Mouse (Mus musculus) CH12.LX (cell line): Measurements from ENCODE around the gene Dnajb7. TPM values are rescaled to one million over a fixed set of nuclear protein-coding genes. Genes with fewer than 3 reads are reported as not detected.

Source experiments
- DNase-seq: peaks from one replicate; pipeline ENCODE4 v3.0.0-alpha.2; 2013; ENCODE audit errors: extremely low read depth
- H3K27ac ChIP-seq: 2 replicates; pipeline ENCODE4 v1.5.1; 2012; ENCODE audit warnings: low read depth, mild to moderate bottlenecking, control low read depth, moderate library complexity; ENCODE audit not compliant: insufficient read depth
- H3K27me3 ChIP-seq: replicated peaks from 2 replicates; pipeline ENCODE3; 2012; ENCODE audit warnings: inconsistent platforms
- H3K36me3 ChIP-seq, 2 experiments: replicated peaks in 1 of 2; 2 replicates each; pipeline versions ENCODE3 to v1.6.1; 2012; ENCODE audit warnings: inconsistent platforms in 1 of 2, low read length in 1 of 2, mild to moderate bottlenecking in 1 of 2, mixed read lengths in 1 of 2, moderate library complexity in 1 of 2; ENCODE audit not compliant: control insufficient read depth in 1 of 2, insufficient read depth in 1 of 2
- H3K4me1 ChIP-seq, 2 experiments: 2 replicates each; pipeline ENCODE4 v1.6.1; 2012; ENCODE audit warnings: inconsistent platforms in 1 of 2, moderate library complexity in 1 of 2; ENCODE audit not compliant: insufficient read depth in 2 of 2, control insufficient read depth in 1 of 2
- H3K4me2 ChIP-seq: 2 replicates; pipeline ENCODE4 v1.6.1; 2012; ENCODE audit warnings: low read depth, mild to moderate bottlenecking, control low read depth; ENCODE audit not compliant: poor library complexity, insufficient read depth, severe bottlenecking
- H3K4me3 ChIP-seq, 3 experiments: fragments of 150-350 bp in 1 of 3; sonication (generic) in 1 of 3; replicated peaks in 1 of 3; 2 replicates each; pipeline versions ENCODE3 to v1.5.1; 2011 to 2012; ENCODE audit warnings: low read depth in 2 of 3, low read length in 2 of 3, mild to moderate bottlenecking in 2 of 3, moderate library complexity in 2 of 3, control low read depth in 1 of 3, improper control_type of control experiment in 1 of 3, inconsistent platforms in 1 of 3, mixed read lengths in 1 of 3; ENCODE audit not compliant: poor library complexity in 1 of 3
- H3K79me2 ChIP-seq: replicated peaks from 2 replicates; pipeline ENCODE4 v1.6.1; 2012; ENCODE audit warnings: mild to moderate bottlenecking, moderate library complexity; ENCODE audit not compliant: control insufficient read depth, poor library complexity, insufficient read depth, severe bottlenecking; ENCODE audit errors: extremely low read depth
- H3K9ac ChIP-seq: 2 replicates; pipeline ENCODE4 v1.6.1; 2012; ENCODE audit warnings: low read depth, mild to moderate bottlenecking, control low read depth, moderate library complexity; ENCODE audit not compliant: insufficient read depth
- H3K9me3 ChIP-seq: replicated peaks from 2 replicates; pipeline ENCODE3; 2012; ENCODE audit warnings: low read length, inconsistent platforms, mixed read lengths
- BHLHE40 ChIP-seq: IDR thresholded peaks from 2 replicates; pipeline ENCODE4 v1.6.1; 2011; ENCODE audit warnings: mild to moderate bottlenecking, low read depth, low read length, improper control_type of control experiment
- E2F4 ChIP-seq: IDR thresholded peaks from 2 replicates; pipeline ENCODE4 v1.6.1; 2011; ENCODE audit warnings: low read depth, low read length, improper control_type of control experiment; ENCODE audit not compliant: insufficient replicate concordance
- EP300 ChIP-seq: IDR thresholded peaks from 2 replicates; pipeline ENCODE4 v1.6.1; 2011; ENCODE audit warnings: low read length, improper control_type of control experiment
- ETS1 ChIP-seq: conservative IDR thresholded peaks from 2 replicates; pipeline ENCODE4 v1.6.1; 2012; ENCODE audit warnings: low read depth, mild to moderate bottlenecking, inconsistent platforms, low read length, improper control_type of control experiment, moderate library complexity
- GABPA ChIP-seq: IDR thresholded peaks from 2 replicates; pipeline ENCODE4 v1.6.1; 2012; ENCODE audit warnings: low read depth, low read length, improper control_type of control experiment, inconsistent platforms; ENCODE audit not compliant: insufficient replicate concordance
- HCFC1 ChIP-seq: IDR thresholded peaks from 2 replicates; pipeline ENCODE4 v1.6.1; 2012; ENCODE audit warnings: low read depth, mild to moderate bottlenecking, inconsistent platforms, low read length, improper control_type of control experiment
- IRF4 ChIP-seq: IDR thresholded peaks from 2 replicates; pipeline ENCODE4 v1.6.1; 2014; ENCODE audit warnings: low read depth, mild to moderate bottlenecking, inconsistent platforms, low read length, improper control_type of control experiment
- JUN ChIP-seq: IDR thresholded peaks from 2 replicates; pipeline ENCODE4 v1.6.1; 2011; ENCODE audit warnings: low read depth, mild to moderate bottlenecking, low read length, improper control_type of control experiment, moderate library complexity; ENCODE audit not compliant: insufficient read depth
- JUND ChIP-seq: conservative IDR thresholded peaks from 2 replicates; pipeline ENCODE4 v1.6.1; 2011; ENCODE audit warnings: low read depth, low read length, improper control_type of control experiment
- KAT2A ChIP-seq: IDR thresholded peaks from 2 replicates; pipeline ENCODE4 v1.6.1; 2012; ENCODE audit warnings: low read length, improper control_type of control experiment, inconsistent platforms; ENCODE audit not compliant: insufficient replicate concordance
- MAX ChIP-seq: IDR thresholded peaks from 2 replicates; pipeline ENCODE4 v1.6.1; 2011; ENCODE audit warnings: low read length, improper control_type of control experiment
- MAZ ChIP-seq: IDR thresholded peaks from 2 replicates; pipeline ENCODE4 v1.6.1; 2012; ENCODE audit warnings: low read depth, mild to moderate bottlenecking, inconsistent platforms, low read length, improper control_type of control experiment, moderate library complexity
- MEF2A ChIP-seq: IDR thresholded peaks from 2 replicates; pipeline ENCODE4 v1.6.1; 2014; ENCODE audit warnings: low read depth, mild to moderate bottlenecking, inconsistent platforms, low read length, improper control_type of control experiment, borderline replicate concordance
- MXI1 ChIP-seq: IDR thresholded peaks from 2 replicates; pipeline ENCODE4 v1.6.1; 2011; ENCODE audit warnings: mild to moderate bottlenecking, low read depth, low read length, improper control_type of control experiment
- MYC ChIP-seq: IDR thresholded peaks from 2 replicates; pipeline ENCODE4 v1.6.1; 2011; ENCODE audit warnings: low read depth, mild to moderate bottlenecking, improper control_type of control experiment, low read length
- NELFE ChIP-seq: IDR thresholded peaks from 2 replicates; pipeline ENCODE4 v1.6.1; 2011; ENCODE audit warnings: low read depth, low read length, improper control_type of control experiment
- NRF1 ChIP-seq: IDR thresholded peaks from 2 replicates; pipeline ENCODE4 v1.6.1; 2014; ENCODE audit warnings: low read depth, mild to moderate bottlenecking, inconsistent platforms, low read length, improper control_type of control experiment, moderate library complexity
- PAX5 ChIP-seq: IDR thresholded peaks from 2 replicates; pipeline ENCODE4 v1.6.1; 2012; ENCODE audit warnings: low read length, inconsistent platforms, mixed read lengths
- POLR2A ChIP-seq: IDR thresholded peaks from 2 replicates; pipeline ENCODE4 v1.6.1; 2011; ENCODE audit warnings: low read depth, mild to moderate bottlenecking, improper control_type of control experiment, low read length
- POLR2AphosphoS2 ChIP-seq: IDR thresholded peaks from 2 replicates; pipeline ENCODE4 v1.6.1; 2011; ENCODE audit warnings: low read depth, low read length, improper control_type of control experiment
- RCOR1 ChIP-seq: conservative IDR thresholded peaks from 2 replicates; pipeline ENCODE4 v1.6.1; 2012; ENCODE audit warnings: low read depth, mild to moderate bottlenecking, inconsistent platforms, low read length, improper control_type of control experiment
- SIN3A ChIP-seq: IDR thresholded peaks from 2 replicates; pipeline ENCODE4 v1.6.1; 2012; ENCODE audit warnings: low read length, improper control_type of control experiment, inconsistent platforms
- SMC3 ChIP-seq: IDR thresholded peaks from 2 replicates; pipeline ENCODE4 v1.6.1; 2011; ENCODE audit warnings: low read depth, low read length, improper control_type of control experiment
- TCF12 ChIP-seq: IDR thresholded peaks from 2 replicates; pipeline ENCODE4 v1.6.1; 2014; ENCODE audit warnings: low read depth, mild to moderate bottlenecking, inconsistent platforms, low read length, improper control_type of control experiment
- UBTF ChIP-seq: IDR thresholded peaks from 2 replicates; pipeline ENCODE4 v1.6.1; 2012; ENCODE audit warnings: low read depth, mild to moderate bottlenecking, inconsistent platforms, low read length, improper control_type of control experiment, moderate library complexity
- USF1 ChIP-seq: IDR thresholded peaks from 2 replicates; pipeline ENCODE4 v1.6.1; 2014; ENCODE audit warnings: low read depth, mild to moderate bottlenecking, inconsistent platforms, low read length, improper control_type of control experiment
- USF2 ChIP-seq: conservative IDR thresholded peaks from 2 replicates; pipeline ENCODE4 v1.6.1; 2011; ENCODE audit warnings: low read depth, low read length, improper control_type of control experiment
- ZC3H11A ChIP-seq: IDR thresholded peaks from 2 replicates; pipeline ENCODE4 v1.6.1; 2012; ENCODE audit warnings: low read depth, mild to moderate bottlenecking, inconsistent platforms, low read length, improper control_type of control experiment
- ZKSCAN1 ChIP-seq: IDR thresholded peaks from 2 replicates; pipeline ENCODE4 v1.6.1; 2012; ENCODE audit warnings: low read depth, inconsistent platforms, low read length, improper control_type of control experiment, borderline replicate concordance
- ZMIZ1 ChIP-seq: IDR thresholded peaks from 2 replicates; pipeline ENCODE4 v1.6.1; 2012; ENCODE audit warnings: low read depth, mild to moderate bottlenecking, inconsistent platforms, low read length, improper control_type of control experiment
- dilution Hi-C: fragments of 300-500 bp; cut with MboI; formaldehyde crosslinking; loops from 2 replicates; pipeline ENCODE4 v1.14.3; 2020; ENCODE audit warnings: low sequenced_read_pairs; ENCODE audit not compliant: extremely low pct_unique_long_range_greater_than_20kb, extremely low pct_ligation_motif_present
- in situ Hi-C: fragments of 300-500 bp; cut with MboI; formaldehyde crosslinking; loops from 3 replicates; pipeline ENCODE4 v1.14.3; 2019; ENCODE audit warnings: low sequenced_read_pairs, low pct_ligation_motif_present, low pct_unique_long_range_greater_than_20kb, mixed read lengths
- polyA plus RNA-seq: library from polyadenylated mRNA; unstranded; fragments of >175 nt; gene quantifications from 2 replicates; pipeline ENCODE4 v1.2.1, GENCODE M21; 2012; ENCODE audit warnings: low read depth; ENCODE audit not compliant: insufficient read length
- total RNA-seq, 2 experiments: library from RNA; depleted of rRNA; stranded (reverse); fragments of 300-350 nt in 1 of 2; fragments of >200 nt in 1 of 2; gene quantifications; 2 replicates each; pipeline ENCODE4 v1.2.3; 2012 to 2014

Gene Dnajb7
- total and polyA plus RNA-seq, 3 experiments = not detected

GRCm38 (mm10) chr15:81361022-81361404 lies 47.1 kb downstream of the Dnajb7 start:
- Histone ChIP-seq H3K9me3 (no peaks in the 10 kb centered on the region), H3K79me2 (peaks cover 16% of the 10 kb centered on the region), H3K4me1 (peaks cover 4 to 42% of the 10 kb centered on the region in 2 experiments), H3K27ac (peak overlapping the region; percentile 5; the same call in 1 of the 2 replicates), H3K4me3 (peak overlapping the region in 2 of 3 experiments; percentile 62 to 85), H3K4me2 (peak overlapping the region; percentile 68), H3K36me3 (peaks cover 12 to 47% of the 10 kb centered on the region in 2 experiments), H3K9ac (no peak overlapping the region), H3K27me3 (no peaks in the 10 kb centered on the region)
- dilution Hi-C loops = no loop called here
- DNase-seq = no peak
- in situ Hi-C loops = no loop called here
- TF ChIP-seq ZMIZ1 = 0 out of 2 replicates have a peak, but pooled peaks have one; percentile 2
- no peak for TF ChIP-seq UBTF
- TF ChIP-seq RCOR1 = no peak

GRCm38 (mm10) chr15:81360345-81361021 lies 47.6 kb downstream of the Dnajb7 start, which contains the start of gene Slc25a17:
Gene Slc25a17, minus strand, starts transcription at chr15:81360812.
- Histone ChIP-seq H3K4me3 (peak within 1 kb of the TSS; percentile 62 to 91 (median 85)), H3K4me1 (peaks cover 4 to 43% of the 10 kb centered on the region in 2 experiments), H3K9me3 (no peaks in the 10 kb centered on the region), H3K27me3 (no peaks in the 10 kb centered on the region), H3K9ac (peak within 1 kb of the TSS; percentile 89), H3K79me2 (peaks cover 16% of the 10 kb centered on the region), H3K27ac (peak within 1 kb of the TSS; percentile 79), H3K36me3 (peaks cover 9 to 41% of the 10 kb centered on the region in 2 experiments), H3K4me2 (peak within 1 kb of the TSS; percentile 98)
- DNase-seq = peak; percentile 97
- dilution Hi-C loops (no loop called here), in situ Hi-C loops (no loop called here)
- TF ChIP-seq PAX5 (no peak), BHLHE40 (no peak), UBTF (no peak), SIN3A (peak; percentile 82; the same call in 1 of the 2 replicates), RCOR1 (no peak), ZC3H11A (no peak), TCF12 (peak; percentile 21; the same call in 1 of the 2 replicates), SMC3 (no peak), ZMIZ1 (peak; percentile 62), NELFE (peak; percentile 78), ETS1 (no peak), MYC (no peak), POLR2AphosphoS2 (peak; percentile 56; the same call in 1 of the 2 replicates), MEF2A (no peak), EP300 (no peak), HCFC1 (peak; percentile 84), JUND (no peak), USF2 (no peak), MAX (0 out of 2 replicates have a peak, but pooled peaks have one; percentile 22), KAT2A (peak; percentile 62; the same call in 1 of the 2 replicates), E2F4 (no peak), USF1 (no peak), JUN (no peak), POLR2A (peak; percentile 91), MXI1 (peak; percentile 86), NRF1 (peak; percentile 58; the same call in 1 of the 2 replicates), IRF4 (no peak), GABPA (no peak; the same call in 1 of the 2 replicates), ZKSCAN1 (no peak), MAZ (peak; percentile 91; the same call in 1 of the 2 replicates)
